Mouse (Mus musculus) retina, embryonic 14.5 days (tissue): ENCODE measurements around the gene Ssu2.

Experiments
- DNase-seq: peaks from one replicate; pipeline ENCODE4 v3.0.0-alpha.2; 2015; ENCODE audit warnings: low spot score

Ssu2 gene

DNA sequence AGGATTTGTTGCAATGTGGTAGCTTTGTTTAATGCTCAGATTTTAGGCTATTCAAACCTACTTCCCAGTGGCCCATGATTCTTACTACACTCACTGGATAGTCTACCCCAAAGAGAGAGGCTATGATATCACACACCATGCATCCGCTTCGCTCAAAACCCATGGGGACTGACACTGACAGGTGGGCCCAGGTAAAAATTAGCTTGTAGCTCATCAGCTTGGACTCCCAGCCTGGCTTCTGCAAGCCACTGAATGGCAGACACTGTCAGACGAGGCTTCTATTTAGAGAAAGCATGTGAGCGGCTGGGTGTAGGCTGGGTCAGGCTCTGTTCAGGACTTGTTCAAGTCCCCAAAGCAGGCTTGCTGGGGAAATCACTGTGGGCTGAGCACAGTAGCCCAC, 37.4 kb downstream of the Ssu2 start:
- DNase-seq: no peak

DNA sequence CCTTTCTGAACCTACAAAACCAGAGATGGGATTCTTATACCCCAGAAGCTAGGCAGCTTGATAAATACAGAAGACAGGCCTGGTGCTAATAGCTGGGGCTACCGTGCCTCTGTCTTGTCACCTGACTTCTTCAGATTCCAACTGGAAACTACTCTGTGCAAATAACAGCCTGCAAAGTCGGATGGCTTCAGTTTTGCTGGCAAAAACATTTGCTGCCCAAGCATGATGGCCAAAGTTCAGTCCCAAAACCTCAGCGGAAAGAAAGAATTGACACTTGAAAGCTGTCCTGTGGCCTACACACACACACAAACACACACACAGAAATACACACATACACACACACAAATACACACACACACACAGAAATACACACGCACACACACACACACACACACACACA, 48.8 kb downstream of the Ssu2 start:
- DNase-seq: no peak

DNA sequence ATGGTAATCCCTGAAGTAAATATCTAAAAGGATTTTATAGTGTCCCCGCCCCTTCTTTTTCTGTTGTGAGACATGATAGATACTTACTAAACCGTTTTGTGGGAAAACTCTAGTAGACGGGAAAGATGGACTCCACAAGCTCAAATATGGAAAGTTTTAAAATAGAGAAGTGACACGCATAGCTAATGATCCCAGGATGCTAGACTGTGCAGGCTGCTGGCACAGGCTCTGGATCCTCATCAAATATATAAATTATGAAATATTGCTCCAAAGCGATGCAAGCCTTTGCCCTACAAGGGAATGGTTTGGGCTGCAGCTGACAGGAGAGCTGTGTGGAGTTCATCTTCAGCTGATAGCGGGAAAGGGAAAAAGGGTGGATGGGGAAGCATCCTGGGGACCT, 50.2 kb downstream of the Ssu2 start:
- DNase-seq: no peak

DNA sequence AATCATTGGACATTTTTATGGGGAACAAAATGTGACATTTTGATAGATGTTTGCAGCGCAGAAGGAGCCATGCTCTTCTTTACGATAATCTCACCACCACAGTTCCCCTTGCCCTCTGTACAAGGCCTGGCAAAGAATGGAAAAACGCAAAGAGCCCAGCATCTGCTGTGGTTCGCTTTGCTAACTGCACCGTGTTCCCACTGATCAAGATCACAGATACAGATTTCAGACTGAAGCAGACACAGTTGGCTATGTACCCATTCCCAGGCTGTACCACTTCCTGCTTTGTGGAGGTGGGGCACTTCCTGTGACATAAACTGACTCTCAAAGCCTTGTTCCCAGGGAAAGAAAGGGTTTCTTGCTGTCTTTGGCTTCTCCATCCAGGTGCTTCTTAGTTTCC, 53.9 kb downstream of the Ssu2 start:
- no peak for DNase-seq

DNA sequence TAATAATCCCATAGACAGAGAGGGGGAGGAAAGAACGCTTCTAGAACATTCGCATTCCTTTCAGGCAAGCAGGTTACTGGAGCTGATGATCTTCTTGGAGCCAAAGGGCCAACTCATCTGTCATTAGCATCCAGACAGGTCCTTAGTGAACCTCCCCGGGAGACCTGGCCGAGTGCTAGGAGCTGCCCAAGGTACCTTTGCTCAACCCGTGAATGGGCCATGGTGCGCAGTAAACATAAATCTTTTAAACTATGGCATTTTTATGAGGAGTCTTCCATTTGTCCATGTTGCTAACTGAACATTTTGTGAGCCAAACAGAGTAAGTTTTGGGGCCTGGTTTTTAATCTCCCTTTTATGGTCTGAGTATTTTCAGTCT, 56.6 kb downstream of the Ssu2 start:
- DNase-seq: no peak

DNA sequence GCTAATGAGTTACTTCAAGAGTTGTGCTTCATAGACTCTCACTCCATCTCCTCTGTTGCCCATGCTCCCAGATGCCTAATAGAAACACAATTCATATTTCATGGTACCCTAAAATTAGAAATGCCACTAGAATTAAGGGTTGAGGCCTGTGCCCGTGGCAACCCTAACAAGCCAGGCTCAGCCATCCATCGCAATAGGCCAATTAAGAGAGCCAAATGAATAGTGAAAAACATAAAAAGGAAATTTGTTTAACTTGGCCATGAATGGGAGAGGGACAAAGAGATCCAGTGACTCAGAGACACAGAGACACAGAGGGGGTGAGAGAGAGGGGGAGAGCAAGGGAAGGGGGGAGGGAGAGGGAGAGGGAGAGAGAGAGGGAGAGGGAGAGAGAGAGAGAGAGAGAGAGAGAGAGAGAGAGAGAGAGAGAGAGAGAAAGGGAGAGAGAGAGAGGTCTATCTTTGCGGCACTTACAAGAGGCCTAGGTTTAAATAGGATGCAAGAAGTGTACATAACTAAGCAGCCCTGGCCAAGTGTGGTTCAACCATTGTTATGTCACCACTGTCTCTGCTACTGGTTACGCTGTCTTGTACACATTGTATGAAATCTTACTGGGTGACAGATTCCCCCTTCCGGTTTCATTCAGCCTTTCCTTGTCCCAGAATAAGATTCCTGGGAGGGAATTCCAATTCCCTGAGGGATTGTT, 57.2 kb downstream of the Ssu2 start:
- no peak for DNase-seq

DNA sequence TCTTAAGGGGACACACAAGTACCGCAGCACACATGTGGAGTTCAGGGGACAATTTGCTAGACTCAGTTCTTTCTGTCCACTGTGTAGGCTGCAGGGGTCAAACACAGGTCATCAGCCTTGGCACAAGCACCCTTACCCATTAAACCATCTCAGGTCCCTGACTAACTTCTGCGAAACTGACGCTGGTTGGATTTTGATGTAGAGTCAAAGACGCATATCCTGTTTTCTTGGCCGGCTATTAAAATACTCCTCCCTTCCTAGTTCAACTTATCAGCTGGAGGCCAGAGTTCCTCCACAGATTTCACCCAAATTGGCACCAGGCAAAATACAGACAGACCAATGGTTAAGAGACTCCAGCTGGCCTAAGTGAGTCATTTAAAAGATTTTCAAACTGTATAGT, 60.0 kb downstream of the Ssu2 start:
- no peak for DNase-seq

DNA sequence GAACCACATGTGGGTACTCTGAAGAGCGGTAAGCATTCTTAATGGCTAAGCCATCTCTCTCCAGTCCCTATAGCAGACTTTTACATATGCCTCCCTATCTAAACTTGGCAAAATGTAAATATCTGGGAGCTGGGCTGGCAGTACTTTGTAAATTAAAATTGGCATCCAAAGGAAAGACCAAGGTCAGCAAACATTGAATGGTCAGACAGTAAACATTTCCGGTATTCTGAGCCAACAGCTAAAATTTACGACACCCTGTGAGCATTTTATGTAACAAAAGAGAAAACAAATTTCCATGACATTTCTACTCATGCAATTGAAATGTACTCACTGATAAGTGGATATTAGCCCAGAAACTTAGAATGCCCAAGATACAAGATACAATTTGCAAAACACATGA, 62.6 kb downstream of the Ssu2 start:
- no peak for DNase-seq

DNA sequence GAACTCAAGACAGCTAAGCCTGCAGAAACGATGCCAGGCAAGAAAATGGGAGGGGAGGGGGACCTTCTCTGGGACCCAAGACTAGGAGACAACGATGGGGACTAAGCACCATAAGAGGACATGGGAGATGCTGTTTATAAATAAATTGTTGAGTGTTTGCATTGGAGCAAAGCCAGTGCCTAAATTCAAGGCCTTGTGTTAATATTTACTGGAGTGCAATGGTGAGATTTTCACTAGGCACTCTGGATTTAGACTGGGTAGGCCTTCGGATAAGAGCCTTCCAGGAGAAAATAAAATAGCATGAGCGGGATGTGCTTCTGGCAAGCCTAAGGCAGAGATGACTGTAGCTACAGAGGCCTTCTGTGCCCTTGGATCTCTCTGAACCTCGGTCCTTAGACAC, 64.9 kb downstream of the Ssu2 start:
- DNase-seq: no peak

DNA sequence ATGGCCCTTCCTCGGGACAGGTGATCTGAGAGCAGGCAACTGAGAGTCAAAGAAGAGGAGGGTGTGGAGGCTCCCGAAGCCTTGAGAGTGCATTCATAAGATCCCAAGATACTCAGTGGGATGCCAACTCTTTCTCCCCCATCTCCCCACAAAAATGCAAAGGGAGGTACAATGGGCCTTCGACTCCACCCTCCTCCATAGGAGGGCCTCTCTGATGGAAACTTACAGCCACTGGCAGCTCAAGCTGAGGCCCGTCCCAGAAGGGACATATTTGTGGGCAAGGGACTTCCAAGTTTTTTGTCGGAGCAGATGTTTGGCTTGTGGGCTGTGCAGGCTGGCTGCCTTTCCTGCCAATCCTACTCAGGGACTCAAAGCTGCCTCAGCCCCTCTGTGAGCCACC, 67.1 kb downstream of the Ssu2 start:
- DNase-seq: no peak

DNA sequence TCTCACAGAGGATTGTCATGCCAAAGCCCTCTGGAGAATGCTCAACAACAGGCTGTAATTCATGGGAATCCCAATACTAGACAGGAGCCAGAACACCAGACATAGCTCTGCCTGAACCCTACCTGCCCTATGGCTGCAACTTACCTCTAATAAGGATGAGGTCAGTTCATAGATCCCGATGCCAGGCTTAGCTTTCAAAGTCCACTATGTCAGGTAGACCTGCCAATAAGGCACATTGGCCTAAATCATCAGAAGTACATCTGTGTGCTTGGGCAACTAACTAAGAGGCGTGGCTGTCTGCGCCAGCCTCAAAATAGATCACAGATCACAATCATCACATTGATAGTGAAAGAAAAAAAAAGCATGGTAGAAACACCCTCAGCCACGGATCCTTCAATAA, 68.4 kb downstream of the Ssu2 start:
- DNase-seq: no peak

DNA sequence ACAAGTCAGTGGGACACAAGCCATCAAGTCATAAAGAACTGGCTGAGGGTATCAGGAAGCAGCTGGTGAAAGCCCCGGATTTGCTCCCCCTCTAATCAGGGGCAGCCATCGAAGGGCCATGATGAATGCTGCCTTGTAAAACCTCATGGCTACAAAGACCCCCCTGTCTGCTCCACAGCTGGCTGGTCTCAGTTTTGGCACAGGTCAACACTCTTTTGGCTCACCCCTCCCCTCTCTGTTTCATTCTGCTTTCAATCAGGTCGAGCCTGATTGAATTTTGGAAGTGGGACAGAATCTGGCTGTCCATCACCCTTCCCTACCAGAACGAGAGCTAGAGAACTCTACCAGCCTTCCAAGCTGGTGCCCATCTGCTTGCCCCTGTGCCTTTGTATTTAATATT, 76.4 kb downstream of the Ssu2 start:
- no peak for DNase-seq

DNA sequence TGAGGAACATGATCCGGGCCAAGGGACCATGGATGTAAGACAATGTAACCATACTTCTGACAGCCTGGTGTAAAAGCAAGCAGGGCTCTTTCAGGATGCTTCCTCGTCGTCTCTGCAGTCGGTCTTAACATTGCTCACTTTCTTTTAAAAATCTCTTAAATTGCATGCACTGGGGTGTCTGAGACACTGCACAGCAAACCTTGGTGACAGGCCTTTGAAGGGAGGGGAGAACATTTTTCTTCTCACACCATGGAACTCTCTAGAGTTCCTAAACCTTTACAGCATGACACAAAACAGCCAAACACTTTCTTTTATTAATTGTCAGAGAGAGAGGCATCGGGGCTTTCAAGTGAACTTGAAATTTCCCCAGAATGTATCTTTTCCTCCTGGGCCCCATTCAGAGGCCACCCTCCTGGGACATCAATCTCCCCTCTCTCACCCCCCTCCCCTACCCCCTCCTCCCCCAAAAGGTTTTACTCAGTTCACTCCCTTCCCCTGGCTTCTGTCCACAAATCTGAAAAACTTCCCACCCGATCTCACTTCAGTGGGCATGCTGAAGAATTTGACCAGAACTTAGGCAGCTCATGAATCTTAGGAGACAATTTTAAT, 78.4 kb downstream of the Ssu2 start:
- no peak for DNase-seq
